Mouse (Mus musculus): ENCODE data around the gene Lrp2. TPM values are rescaled to one million over a fixed set of nuclear protein-coding genes. Genes with fewer than 3 reads are reported as not detected.

The Lrp2 gene
- polyA plus RNA-seq, 1 experiment = 13.6 TPM

- H3K4me1 ChIP-seq (ENCODE audit: control insufficient read depth, insufficient read depth, low read length) = no peaks in the 10 kb centered on the region
- no peak for DNase-seq
- TF ChIP-seq POLR2A (IDR thresholded peaks at IDR 0.05; ENCODE audit: borderline replicate concordance, extremely low read depth, low read depth, low read length) (no peak), CTCF (IDR thresholded peaks at IDR 0.05; ENCODE audit: insufficient read depth, low read length) (no peak)
- whole genome bisulfite sequencing = 25% methylated on average over 10 of the region's 10 CpGs
- no peak overlapping the region for H3K4me3 ChIP-seq (replicated peaks; ENCODE audit: extremely low read depth, low read depth, low read length)
Observed at GRCm38 (mm10) chr2:69612237-69612636, 26.4 kb upstream of the Lrp2 start.

GRCm38 (mm10) chr2:69606621-69607020 lies 20.8 kb upstream of the Lrp2 start:
- H3K4me3 ChIP-seq (replicated peaks; ENCODE audit: extremely low read depth, low read depth, low read length) = no peak overlapping the region
- TF ChIP-seq POLR2A (IDR thresholded peaks at IDR 0.05; ENCODE audit: borderline replicate concordance, extremely low read depth, low read depth, low read length) (no peak), CTCF (IDR thresholded peaks at IDR 0.05; ENCODE audit: insufficient read depth, low read length) (no peak)
- 91% methylated on average over 3 of the region's 3 CpGs for WGBS
- H3K4me1 ChIP-seq (ENCODE audit: control insufficient read depth, insufficient read depth, low read length) = no peaks in the 10 kb centered on the region
- no peak for DNase-seq

DNA sequence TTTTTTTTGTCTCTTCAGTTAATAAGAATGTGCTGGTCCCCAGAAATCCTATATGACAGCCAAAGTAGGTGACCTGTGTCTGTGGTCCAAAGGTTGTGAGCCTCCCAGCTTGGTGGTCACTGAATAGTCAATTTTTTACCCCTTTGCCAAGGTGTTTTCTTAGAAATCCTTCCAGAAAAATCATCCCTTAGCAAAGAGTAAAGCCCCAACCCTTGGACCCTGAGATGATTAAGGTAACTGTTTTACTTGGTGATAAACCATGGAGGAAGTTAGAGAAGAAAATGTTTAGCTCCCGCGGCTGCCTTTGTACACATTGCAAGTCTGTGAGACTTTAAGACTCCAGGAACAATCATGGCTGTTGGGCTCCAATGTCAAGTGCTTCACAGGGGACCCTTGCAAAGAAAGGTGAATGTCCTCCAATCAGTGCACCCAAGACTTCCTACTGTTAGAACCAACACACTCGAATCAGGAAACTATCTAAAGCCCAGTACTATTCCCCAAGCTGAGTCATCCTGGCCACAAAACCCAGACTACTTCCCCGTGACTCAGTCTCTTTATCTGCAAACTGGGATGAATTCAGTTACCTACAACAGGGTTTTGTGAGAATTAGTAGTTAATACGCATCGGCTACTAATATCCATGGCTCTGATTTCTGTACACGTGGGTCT lies 18.0 kb upstream of the Lrp2 start:
- Histone ChIP-seq H3K4me1 (ENCODE audit: control insufficient read depth, insufficient read depth, low read length) (no peaks in the 10 kb centered on the region), H3K4me3 (replicated peaks; ENCODE audit: extremely low read depth, low read depth, low read length) (no peak overlapping the region)
- WGBS = 88% methylated on average over 7 of the region's 7 CpGs
- DNase-seq = no peak
- TF ChIP-seq POLR2A (IDR thresholded peaks at IDR 0.05; ENCODE audit: borderline replicate concordance, extremely low read depth, low read depth, low read length) = no peak
- TF ChIP-seq CTCF (IDR thresholded peaks at IDR 0.05; ENCODE audit: insufficient read depth, low read length) = no peak

GRCm38 (mm10) chr2:69593168-69593567 lies 7.3 kb upstream of the Lrp2 start:
- H3K4me1 ChIP-seq (ENCODE audit: control insufficient read depth, insufficient read depth, low read length) = no peaks in the 10 kb centered on the region
- no peak overlapping the region for H3K4me3 ChIP-seq (replicated peaks; ENCODE audit: extremely low read depth, low read depth, low read length)
- DNase-seq = no peak
- WGBS = 81% methylated on average over 2 of the region's 2 CpGs
- TF ChIP-seq POLR2A (IDR thresholded peaks at IDR 0.05; ENCODE audit: borderline replicate concordance, extremely low read depth, low read depth, low read length) (no peak), CTCF (IDR thresholded peaks at IDR 0.05; ENCODE audit: insufficient read depth, low read length) (no peak)

DNA sequence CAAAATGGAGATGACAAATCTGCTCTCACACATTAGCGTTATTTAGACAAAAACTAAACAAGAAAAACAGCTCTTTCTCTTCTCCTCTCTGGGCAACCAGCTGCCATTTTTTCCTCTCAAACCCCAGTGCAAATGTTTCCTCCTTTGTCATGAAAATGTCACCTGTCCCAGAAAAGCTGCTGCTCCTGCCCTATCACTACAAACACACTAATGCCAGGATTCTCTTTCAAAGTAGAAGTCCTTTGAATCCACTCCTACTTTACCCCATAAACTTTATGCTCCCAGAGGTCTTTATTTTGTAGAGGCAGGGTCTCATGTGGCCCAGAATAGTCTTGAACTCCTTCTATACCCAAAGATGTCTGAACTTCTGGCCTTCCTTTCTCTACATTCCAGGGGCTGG lies 6.7 kb upstream of the Lrp2 start:
- Histone ChIP-seq H3K4me3 (replicated peaks; ENCODE audit: extremely low read depth, low read depth, low read length) (no peak overlapping the region), H3K4me1 (ENCODE audit: control insufficient read depth, insufficient read depth, low read length) (no peaks in the 10 kb centered on the region)

GRCm38 (mm10) chr2:69591966-69592505 lies 6.2 kb upstream of the Lrp2 start:
- TF ChIP-seq CTCF (IDR thresholded peaks at IDR 0.05; ENCODE audit: insufficient read depth, low read length) = no peak
- no peak for TF ChIP-seq POLR2A (IDR thresholded peaks at IDR 0.05; ENCODE audit: borderline replicate concordance, extremely low read depth, low read depth, low read length)
- no peaks in the 10 kb centered on the region for H3K4me1 ChIP-seq (ENCODE audit: control insufficient read depth, insufficient read depth, low read length)
- no peak for DNase-seq
- H3K4me3 ChIP-seq (replicated peaks; ENCODE audit: extremely low read depth, low read depth, low read length) = no peak overlapping the region
- 46% methylated on average over 7 of the region's 7 CpGs for WGBS

More for the DNA sequence above, 6.7 kb upstream of the Lrp2 start:
- no peak for TF ChIP-seq CTCF (IDR thresholded peaks at IDR 0.05; ENCODE audit: insufficient read depth, low read length)
- no peak for TF ChIP-seq POLR2A (IDR thresholded peaks at IDR 0.05; ENCODE audit: borderline replicate concordance, extremely low read depth, low read depth, low read length)
- WGBS = 34% methylated on average over 1 of the region's 1 CpGs
- DNase-seq = no peak

DNA sequence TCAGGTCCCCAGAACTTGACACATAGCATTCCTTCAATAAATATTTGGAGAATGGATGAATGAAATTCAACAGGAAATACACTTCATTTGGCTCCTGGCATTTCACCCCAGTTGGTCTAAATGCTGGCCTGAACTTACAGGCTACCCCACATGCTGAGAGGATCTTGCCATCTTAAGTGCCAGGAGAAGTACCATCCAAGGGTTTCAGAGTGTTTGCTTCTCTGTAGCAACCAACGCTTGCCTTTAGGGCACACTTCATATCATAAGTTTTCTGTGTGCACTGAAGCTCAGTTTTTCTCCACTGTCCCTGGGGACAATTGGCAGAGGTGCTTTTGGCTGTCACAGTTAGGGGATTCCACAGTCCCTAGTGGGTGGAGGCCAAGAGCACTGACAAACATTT lies 4.7 kb upstream of the Lrp2 start:
- no peaks in the 10 kb centered on the region; the same call in 1 of the 2 replicates for H3K4me1 ChIP-seq (ENCODE audit: control insufficient read depth, insufficient read depth, low read length)
- DNase-seq = no peak
- 48% methylated on average over 1 of the region's 1 CpGs for WGBS
- no peak overlapping the region for H3K4me3 ChIP-seq (replicated peaks; ENCODE audit: extremely low read depth, low read depth, low read length)
- TF ChIP-seq CTCF (IDR thresholded peaks at IDR 0.05; ENCODE audit: insufficient read depth, low read length) (no peak), POLR2A (IDR thresholded peaks at IDR 0.05; ENCODE audit: borderline replicate concordance, extremely low read depth, low read depth, low read length) (no peak)

GRCm38 (mm10) chr2:69587896-69588295 lies 2.0 kb upstream of the Lrp2 start:
- Histone ChIP-seq H3K4me1 (ENCODE audit: control insufficient read depth, insufficient read depth, low read length) (peaks cover 2% of the 10 kb centered on the region; the same call in 1 of the 2 replicates), H3K4me3 (replicated peaks; ENCODE audit: extremely low read depth, low read depth, low read length) (no peak overlapping the region)
- DNase-seq = peak; percentile 13
- 3% methylated on average over 12 of the region's 23 CpGs for WGBS
- TF ChIP-seq CTCF (IDR thresholded peaks at IDR 0.05; ENCODE audit: insufficient read depth, low read length) = no peak
- no peak for TF ChIP-seq POLR2A (IDR thresholded peaks at IDR 0.05; ENCODE audit: borderline replicate concordance, extremely low read depth, low read depth, low read length)

DNA sequence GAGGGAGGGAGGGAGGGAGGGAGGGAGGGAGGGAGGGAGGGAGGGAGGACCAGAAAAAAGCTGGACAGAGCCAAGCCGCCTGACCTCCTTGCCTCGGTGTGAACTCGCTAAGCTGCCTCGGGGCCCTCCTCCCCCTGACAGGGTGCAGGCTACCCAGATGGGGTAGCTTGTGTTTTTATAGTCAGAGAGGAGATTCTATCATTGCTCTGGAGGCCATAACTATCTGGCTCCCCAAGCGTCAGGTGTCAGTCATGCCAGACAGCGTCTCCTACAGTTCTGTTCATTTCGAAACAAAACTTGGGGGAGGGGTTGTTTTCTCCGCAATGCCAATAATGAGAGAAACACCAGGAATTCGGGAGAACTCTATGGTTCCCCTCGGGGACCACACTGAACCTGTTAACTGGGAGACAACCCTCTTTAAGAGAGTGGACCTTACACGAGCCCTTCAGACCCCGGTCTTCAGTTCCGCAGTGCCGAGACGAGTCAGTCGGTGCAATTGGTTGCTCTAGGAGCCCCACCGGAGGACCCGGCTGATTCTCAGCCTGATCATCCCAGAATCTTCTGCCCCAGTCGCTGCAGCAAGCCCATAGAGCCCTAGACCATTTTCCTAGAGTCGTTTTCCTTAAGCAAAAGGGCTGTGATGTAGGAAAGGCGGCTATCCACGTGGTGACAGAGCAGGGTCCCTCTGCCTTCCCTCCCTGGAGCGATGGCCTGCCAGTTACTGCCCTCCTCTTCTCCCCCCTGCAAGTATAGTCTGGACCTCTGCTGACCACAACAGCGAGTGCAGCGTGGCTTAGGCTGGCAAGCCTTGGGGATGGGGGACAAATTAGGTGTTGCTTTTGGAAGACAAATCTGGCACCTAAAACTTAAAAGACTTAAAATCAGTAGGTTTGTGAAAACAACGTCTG lies 1.2 kb upstream of the Lrp2 start:
- DNase-seq = peak; percentile 10
- 4% methylated on average over 26 of the region's 26 CpGs for WGBS
- TF ChIP-seq CTCF (IDR thresholded peaks at IDR 0.05; ENCODE audit: insufficient read depth, low read length) (no peak), POLR2A (IDR thresholded peaks at IDR 0.05; ENCODE audit: borderline replicate concordance, extremely low read depth, low read depth, low read length) (no peak)
- no peak overlapping the region for H3K4me3 ChIP-seq (replicated peaks; ENCODE audit: extremely low read depth, low read depth, low read length)
- peaks cover 2% of the 10 kb centered on the region; the same call in 1 of the 2 replicates for H3K4me1 ChIP-seq (ENCODE audit: control insufficient read depth, insufficient read depth, low read length)

Data from lung, adult 2 months (tissue).